8 mouse cellular contexts compared by ENCODE assay signal in the genomic region with DNA sequence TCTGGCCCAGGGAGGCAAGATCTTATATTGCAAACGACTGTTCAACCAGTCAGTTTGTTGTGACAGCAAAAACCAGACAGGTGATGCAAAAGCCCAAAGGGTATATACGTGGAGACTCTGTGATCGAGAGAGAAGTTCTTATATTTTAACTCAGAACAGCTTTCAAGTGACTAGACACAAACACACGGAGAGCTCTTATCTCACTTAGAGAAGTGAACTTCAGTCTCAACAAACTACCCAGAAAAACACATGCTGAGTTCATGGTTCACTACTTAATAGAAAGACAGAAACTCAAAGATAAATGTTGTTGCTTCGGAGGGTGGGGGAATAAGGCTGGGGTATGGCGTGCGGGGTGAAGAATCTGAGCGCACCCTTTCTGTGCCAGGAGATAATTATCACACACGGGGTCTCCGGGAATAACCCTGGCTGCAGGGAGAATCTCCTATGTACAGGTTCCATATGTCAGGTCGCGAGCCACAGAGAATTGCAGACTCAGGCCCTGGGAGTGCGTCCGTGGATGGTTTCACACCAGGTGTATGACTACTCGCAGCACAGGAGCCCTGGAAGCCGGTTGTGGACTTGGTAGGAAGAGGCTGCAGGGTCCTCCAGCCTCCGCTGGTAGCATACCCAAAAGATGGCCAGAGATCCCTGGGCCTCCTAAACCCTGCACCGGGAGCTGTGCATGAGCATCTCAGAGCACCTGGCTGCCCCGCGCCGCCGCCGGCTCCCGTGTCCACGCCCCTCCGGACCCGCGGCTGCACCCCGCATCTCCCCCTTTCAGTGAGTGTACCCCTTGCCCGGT. TPM values are rescaled to one million over a fixed set of nuclear protein-coding genes. Genes with fewer than 3 reads are reported as not detected.
DNase-seq lines count a peak whose midpoint lies in the region; ATAC-seq and TF ChIP-seq lines count a peak whose summit lies in the region.

No protein-coding gene starts in this region.

- H3K4me1 ChIP-seq in cerebellum, adult 2 months (ENCODE audit: control insufficient read depth, insufficient read depth, low read length), result no peaks in the 10 kb centered on the region
- H3K4me1 ChIP-seq in testis, adult 2 months (ENCODE audit: control insufficient read depth, insufficient read depth, low read length), result peaks cover 7% of the 10 kb centered on the region
- 0 out of 2 replicates have a peak, but pooled peaks cover 3% of the 10 kb centered on the region for H3K4me1 ChIP-seq in limb, embryonic 11.5 days (ENCODE audit: control insufficient read depth, insufficient read depth, low read length)
- H3K4me1 ChIP-seq in stomach, embryonic 15.5 days, result 0 out of 2 replicates have a peak, but pooled peaks cover 3% of the 10 kb centered on the region

- WGBS in cerebellum, adult 2 months, result 3% methylated on average over 30 of the region's 30 CpGs
- WGBS in limb, embryonic 11.5 days, result 6% methylated on average over 30 of the region's 30 CpGs
- WGBS in stomach, embryonic 15.5 days, result 3% methylated on average over 28 of the region's 30 CpGs

- H3K36me3 ChIP-seq in testis, adult 2 months (ENCODE audit: control insufficient read depth, insufficient read depth, low read length), result no peaks in the 10 kb centered on the region
- H3K36me3 ChIP-seq in limb, embryonic 11.5 days (ENCODE audit: control insufficient read depth, insufficient read depth, low read length), result peaks cover 2% of the 10 kb centered on the region; the same call in 1 of the 2 replicates
- no peaks in the 10 kb centered on the region for H3K36me3 ChIP-seq in stomach, embryonic 15.5 days

- no peak for DNase-seq in cerebellum, adult 2 months
- DNase-seq in cerebellum, postnatal 14 days, result no peak
- DNase-seq in testis, postnatal 10 days (ENCODE audit: low spot score), result no peak
- DNase-seq in limb, embryonic 11.5 days (ENCODE audit: low spot score), result no peak
- no peak for DNase-seq in layer of hippocampus, adult 11-12 months (ENCODE audit: low spot score)
- no peak for DNase-seq in layer of hippocampus, adult 9-10 months (ENCODE audit: low spot score)

- no peak overlapping the region for H3K27ac ChIP-seq in cerebellum, adult 2 months (ENCODE audit: insufficient read depth, low read length)
- H3K27ac ChIP-seq in testis, adult 2 months (ENCODE audit: control insufficient read depth, insufficient read depth, low read depth, low read length), result no peak overlapping the region
- no peak overlapping the region for H3K27ac ChIP-seq in limb, embryonic 11.5 days (replicated peaks; ENCODE audit: low read depth, low read length)
- peak overlapping the region; percentile 45; the same call in 1 of the 2 replicates for H3K27ac ChIP-seq in stomach, embryonic 15.5 days

- H3K9me3 ChIP-seq in limb, embryonic 11.5 days (ENCODE audit: control insufficient read depth, low read length), result no peaks in the 10 kb centered on the region
- no peaks in the 10 kb centered on the region for H3K9me3 ChIP-seq in stomach, embryonic 15.5 days

- no peak for TF ChIP-seq POLR2A in cerebellum, adult 2 months (IDR thresholded peaks at IDR 0.05; ENCODE audit: borderline replicate concordance, insufficient read depth, low read length)
- no peak for TF ChIP-seq POLR2A in testis, adult 2 months (IDR thresholded peaks at IDR 0.05; ENCODE audit: control insufficient read depth, low read depth, low read length)

- H3K4me2 ChIP-seq in limb, embryonic 11.5 days (ENCODE audit: low read depth, severe bottlenecking), result peak overlapping the region; percentile 60
- peak overlapping the region; percentile 78 for H3K4me2 ChIP-seq in stomach, embryonic 15.5 days

- no peaks in the 10 kb centered on the region for H3K27me3 ChIP-seq in cerebellum, adult 2 months (ENCODE audit: control insufficient read depth, insufficient read depth, low read length)
- H3K27me3 ChIP-seq in testis, adult 2 months (ENCODE audit: control insufficient read depth, insufficient read depth, low read length), result no peaks in the 10 kb centered on the region
- H3K27me3 ChIP-seq in limb, embryonic 11.5 days (ENCODE audit: control insufficient read depth, insufficient read depth, low read length), result no peaks in the 10 kb centered on the region
- no peaks in the 10 kb centered on the region for H3K27me3 ChIP-seq in stomach, embryonic 15.5 days (replicated peaks)

- peak overlapping the region; percentile 84 for H3K4me3 ChIP-seq in cerebellum, adult 2 months (replicated peaks; ENCODE audit: insufficient read depth, low read depth, low read length)
- peak overlapping the region; percentile 88 for H3K4me3 ChIP-seq in testis, adult 2 months (ENCODE audit: control insufficient read depth, low read depth, low read length)
- peak overlapping the region; percentile 78 for H3K4me3 ChIP-seq in limb, embryonic 11.5 days (ENCODE audit: low read depth, low read length)
- peak overlapping the region; percentile 74 for H3K4me3 ChIP-seq in stomach, embryonic 15.5 days (replicated peaks)

- TF ChIP-seq CTCF in cerebellum, adult 2 months (IDR thresholded peaks at IDR 0.05; ENCODE audit: borderline replicate concordance, insufficient read depth, low read depth, low read length), result no peak
- no peak for TF ChIP-seq CTCF in testis, adult 2 months (IDR thresholded peaks at IDR 0.05; ENCODE audit: control insufficient read depth, insufficient read depth, insufficient replicate concordance, low read depth, low read length)

- H3K9ac ChIP-seq in limb, embryonic 11.5 days (ENCODE audit: low read length), result peak overlapping the region; percentile 63
- peak overlapping the region; percentile 52 for H3K9ac ChIP-seq in stomach, embryonic 15.5 days

- ATAC-seq in limb, embryonic 11.5 days (ENCODE audit: insufficient number of reproducible peaks, low FRiP score, low TSS enrichment, low read depth), result peak; percentile 71
- peak; percentile 38 for ATAC-seq in stomach, embryonic 15.5 days (ENCODE audit: insufficient read depth, low FRiP score, low read depth)

RNA-seq across cellular contexts. Expression of a gene that starts 0.6 kb away (rescaled TPM):
- polyA plus RNA-seq in cerebellum, adult 2 months (2012; rRNA removed), result 25.3 and 32.2 TPM in 2 replicates
- polyA plus RNA-seq in testis, adult 2 months (2012; rRNA removed), result 4.3 and 4.8 TPM in 2 replicates
- 71.1 and 72.8 TPM in 2 replicates for polyA plus RNA-seq in limb, embryonic 11.5 days (2014; fragmentation: Nextera tagmentation; extraction: Ambion mirVana)
- polyA plus RNA-seq in stomach, embryonic 15.5 days (2015; fragmentation: Nextera tagmentation; extraction: Ambion mirVana), result 99.9 and 120 TPM in 2 replicates

RNA-seq across cellular contexts. Expression of a gene that starts 24.3 kb away (rescaled TPM):
- polyA plus RNA-seq in cerebellum, adult 2 months (2012; rRNA removed), result 16.4 and 18.9 TPM in 2 replicates
- 24.0 and 27.8 TPM in 2 replicates for polyA plus RNA-seq in testis, adult 2 months (2012; rRNA removed)
- 10.6 and 11.0 TPM in 2 replicates for polyA plus RNA-seq in limb, embryonic 11.5 days (2014; fragmentation: Nextera tagmentation; extraction: Ambion mirVana)
- polyA plus RNA-seq in stomach, embryonic 15.5 days (2015; fragmentation: Nextera tagmentation; extraction: Ambion mirVana), result 7.7 and 10.5 TPM in 2 replicates

RNA-seq across cellular contexts. Expression of a gene that starts 24.5 kb away (rescaled TPM):
- polyA plus RNA-seq in cerebellum, adult 2 months (2012; rRNA removed), result 7.5 and 12.0 TPM in 2 replicates
- polyA plus RNA-seq in testis, adult 2 months (2012; rRNA removed), result 36.6 and 41.4 TPM in 2 replicates
- 3.7 and 3.9 TPM in 2 replicates for polyA plus RNA-seq in limb, embryonic 11.5 days (2014; fragmentation: Nextera tagmentation; extraction: Ambion mirVana)
- 10.3 and 10.9 TPM in 2 replicates for polyA plus RNA-seq in stomach, embryonic 15.5 days (2015; fragmentation: Nextera tagmentation; extraction: Ambion mirVana)
